Mouse (Mus musculus) heart, adult 18-20 months (tissue): Measurements from ENCODE around the gene Gp6. TPM values are rescaled to one million over a fixed set of nuclear protein-coding genes. Genes with fewer than 3 reads are reported as not detected.
"Not testable (repeated sequence)": the region's sequence is repeated elsewhere in the genome, so short reads cannot be mapped to it uniquely, and the experiment has no call there.

Experiments
- DNase-seq, 2 experiments: peaks; one replicate each; pipeline ENCODE4 v3.0.0; 2021 to 2022; ENCODE audit warnings: mixed read lengths in 1 of 2
- long read RNA-seq, 2 experiments: library from polyadenylated mRNA; stranded (forward); transcript quantifications; one replicate each; pipeline ENCODE4 v2.0.0; 2021
- microRNA-seq, 2 experiments: library from miRNA; unstranded; fragments of <30 nt; microRNA quantifications; one replicate each; pipeline ENCODE4 v1.2.0; 2022
- total RNA-seq, 2 experiments: library from RNA; stranded (reverse); gene quantifications; 2 replicates each; pipeline ENCODE4 v1.2.3; 2021

Gp6 gene
- under 1 TPM; 0.21 to 0.50 TPM for total RNA-seq
- long read RNA-seq, experiment 1, partial matches to known transcripts, result 0 of 1 reads
- long read RNA-seq, experiment 1, other reads (novel, unspliced or antisense), result 1 of 1 reads
- long read RNA-seq, experiment 2, result 0 reads

- no peak for DNase-seq
These were observed at the start of gene Gp6 for GRCm38 (mm10) chr7:4397730-4398129. Gp6 (minus strand) TSS chr7:4397744.

DNA sequence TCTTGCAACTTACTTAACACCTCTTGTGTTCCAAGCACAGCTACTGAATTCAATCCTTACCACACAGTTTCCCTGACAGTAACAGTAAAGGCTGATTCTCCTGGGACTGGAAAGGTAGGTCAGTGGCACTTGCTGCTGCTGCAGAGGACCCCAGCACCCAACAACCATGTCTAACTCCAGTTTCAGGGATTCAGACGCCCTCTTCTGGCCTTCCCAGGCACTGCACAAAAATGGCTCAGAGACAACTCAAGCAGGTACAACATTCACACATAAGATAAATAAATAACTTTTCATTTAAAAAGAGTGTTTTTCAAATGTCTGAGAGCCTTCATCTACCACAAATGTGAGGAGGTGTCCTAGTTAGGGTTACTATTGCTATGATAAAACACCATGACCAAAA is 49.6 kb upstream of the Gp6 start:
- DNase-seq, result no peak

GRCm38 (mm10) chr7:4445216-4445791 is 47.8 kb upstream of the Gp6 start, which contains the start of gene Rdh13:
Rdh13 (minus strand) TSS chr7:4445649.
- DNase-seq, result peak; percentile 93 to 95

DNA sequence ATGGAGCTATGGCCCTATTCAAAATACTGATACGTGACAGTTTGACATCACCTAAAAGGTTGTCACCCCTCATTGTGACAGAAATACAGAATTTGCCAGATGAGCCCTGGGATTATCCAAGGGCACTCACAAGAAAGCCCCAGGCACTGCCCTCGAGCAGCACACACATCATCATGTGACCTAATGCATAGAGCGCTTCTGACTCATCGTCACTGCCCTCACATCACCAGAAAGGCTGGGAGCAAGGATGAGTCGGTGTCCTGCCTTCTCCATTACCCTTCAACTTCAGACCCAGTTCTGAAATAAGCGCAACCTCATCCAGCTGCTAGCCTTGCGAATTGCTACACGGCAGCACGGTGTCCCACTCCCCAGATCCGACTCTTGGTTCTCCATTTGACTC is 43.0 kb upstream of the Gp6 start:
- no peak for DNase-seq

- DNase-seq, result no peak
These were observed 40.2 kb upstream of the Gp6 start for GRCm38 (mm10) chr7:4437721-4438120.

- no peak for DNase-seq
These were observed 34.5 kb upstream of the Gp6 start for GRCm38 (mm10) chr7:4432026-4432425.

GRCm38 (mm10) chr7:4431548-4431947 is 34.0 kb upstream of the Gp6 start:
- peak; percentile 65 to 80 for DNase-seq

DNA sequence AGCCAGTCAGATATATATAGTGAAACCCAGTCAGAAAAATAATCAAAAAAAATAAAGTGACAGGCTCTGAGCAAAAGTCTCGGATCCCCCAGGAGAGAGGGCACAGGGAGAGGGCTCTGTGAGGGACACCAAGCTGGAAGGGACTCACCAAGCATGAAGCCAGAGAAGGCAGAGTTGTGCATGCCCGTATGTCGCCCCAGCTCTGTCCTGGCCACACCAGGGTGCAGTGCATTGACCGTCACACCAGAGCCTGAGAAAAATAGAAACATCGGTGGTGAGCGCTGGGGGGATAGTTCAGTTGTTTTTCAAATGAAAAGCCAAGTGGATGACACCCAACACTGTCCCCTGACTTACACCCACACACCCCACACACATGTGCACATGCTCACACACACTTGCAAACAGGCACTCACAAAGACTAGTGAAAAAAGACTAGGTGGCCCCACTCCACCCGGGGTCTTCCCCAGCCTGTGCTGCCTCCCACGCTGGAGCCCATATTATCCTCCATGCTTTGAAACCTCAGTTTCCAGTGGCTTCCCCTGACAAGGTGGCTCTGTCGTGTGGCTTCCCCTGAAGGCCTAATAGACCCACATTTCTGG is 32.8 kb upstream of the Gp6 start:
- DNase-seq, result no peak

GRCm38 (mm10) chr7:4427161-4427912 is 29.8 kb upstream of the Gp6 start:
- peak; percentile 91 to 92 for DNase-seq

GRCm38 (mm10) chr7:4420230-4420629 is 22.7 kb upstream of the Gp6 start:
- DNase-seq, result no peak

GRCm38 (mm10) chr7:4419681-4420080 is 22.1 kb upstream of the Gp6 start:
- no peak for DNase-seq

GRCm38 (mm10) chr7:4412406-4412805 is 14.9 kb upstream of the Gp6 start:
- DNase-seq, result not testable (repeated sequence)

DNA sequence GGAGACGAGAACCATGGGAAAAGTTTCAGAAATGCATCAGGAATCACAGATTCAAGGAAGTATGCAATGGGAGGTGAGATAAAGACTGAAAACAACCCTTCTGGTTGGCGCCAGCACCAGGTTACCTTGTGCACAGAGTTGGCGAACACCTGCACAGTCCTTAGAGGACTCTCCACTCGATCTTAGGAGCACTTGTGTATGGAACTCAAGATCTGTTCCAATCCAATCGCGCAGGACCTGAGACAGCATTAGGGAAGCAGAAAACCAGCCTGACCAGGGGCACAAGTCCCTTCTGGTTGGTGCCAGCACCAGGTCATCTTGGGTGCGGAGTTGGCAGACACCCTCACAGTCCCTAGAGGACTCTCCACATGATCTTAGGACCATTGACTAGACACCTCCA is 24.0 kb downstream of the Gp6 start:
- no peak for DNase-seq

DNA sequence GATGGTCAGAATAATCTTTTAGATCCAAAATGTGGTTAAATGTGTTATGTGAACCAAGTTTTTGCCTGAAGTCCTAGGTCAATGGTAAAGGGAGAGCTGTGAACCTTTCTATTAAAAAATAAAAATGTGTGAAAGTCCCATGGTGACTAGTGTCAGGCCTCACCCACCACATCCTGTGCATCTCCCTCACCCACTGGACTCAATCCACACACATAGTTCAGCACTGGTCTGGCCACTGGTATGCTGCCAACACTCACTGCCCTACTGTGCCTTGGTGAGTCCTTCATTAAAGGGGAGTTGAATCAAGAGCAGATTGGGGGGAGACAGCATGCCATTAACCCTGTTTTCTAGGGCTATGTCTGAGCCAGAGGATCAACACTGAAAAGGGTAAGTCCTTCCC is 60.0 kb downstream of the Gp6 start, which contains the start of gene Ncr1:
Ncr1 (plus strand) TSS at position 216 of the 400 bp plus-strand sequence.
- DNase-seq, result no peak

GRCm38 (mm10) chr7:4323301-4323700 is 74.2 kb downstream of the Gp6 start:
- no peak for DNase-seq

Small RNAs within 50 kb of the gene (microRNA-seq; reads per million reads assigned to microRNA genes)
- 0 reads per million in 2 experiments for gene Gm24605
- gene Gm24752, result 0 reads per million in 2 experiments
- gene Gm25349, result 0 reads per million in 2 experiments

Other genes with a start within 250 kb of the Gp6 start
- 1 to 10 TPM; 2.6 TPM for gene Leng9, start 247.4 kb downstream of the Gp6 start, total RNA-seq
- 1 to 10 TPM; 4.1 to 4.6 TPM for gene Cdc42ep5, start 232.9 kb downstream of the Gp6 start, total RNA-seq
- 1 to 10 TPM in 1 of 2 experiments, under 1 TPM in 1; 0.69 to 1.3 TPM for gene Lilra5, start 160.0 kb downstream of the Gp6 start, total RNA-seq
- under 1 TPM; 0.18 to 0.30 TPM for gene Ncr1, start 60.0 kb downstream of the Gp6 start, total RNA-seq
- gene Rdh13, start 47.9 kb upstream of the Gp6 start, total RNA-seq, result 10 to 100 TPM; 33.1 to 40.5 TPM
- gene Eps8l1, start 62.9 kb upstream of the Gp6 start, total RNA-seq, result 1 to 10 TPM; 2.1 to 3.4 TPM
- 10 to 100 TPM; 54.6 to 62.1 TPM for gene Ppp1r12c, start 103.9 kb upstream of the Gp6 start, total RNA-seq
- 10 to 100 TPM; 20.9 to 22.2 TPM for gene Tnnt1, start 118.6 kb upstream of the Gp6 start, total RNA-seq
- gene Tnni3, start 126.5 kb upstream of the Gp6 start, total RNA-seq, result over 10,000 TPM; 10,363 to 11,433 TPM
- gene Dnaaf3, start 134.7 kb upstream of the Gp6 start, total RNA-seq, result 1 to 10 TPM; 2.0 to 2.5 TPM
- gene Syt5, start 149.8 kb upstream of the Gp6 start, total RNA-seq, result 1 to 10 TPM in 1 of 2 experiments, under 1 TPM in 1; 0.36 to 1.3 TPM
- gene Ptprh, start 206.3 kb upstream of the Gp6 start, total RNA-seq, result not detected
- 1 to 10 TPM; 3.8 to 6.5 TPM for gene Tmem86b, start 233.7 kb upstream of the Gp6 start, total RNA-seq